Mouse (Mus musculus): ENCODE measurements around the gene Rab35. TPM values are rescaled to one million over a fixed set of nuclear protein-coding genes. Genes with fewer than 3 reads are reported as not detected.

Rab35 gene
- polyA plus RNA-seq, 1 experiment from 2014 or later: 24.9 TPM

- no peak overlapping the region for H3K4me3 ChIP-seq (replicated peaks; ENCODE audit: low read depth, low read length)
- 83% methylated on average over 7 of the region's 7 CpGs for WGBS
- no peak overlapping the region for H3K27ac ChIP-seq (replicated peaks; ENCODE audit: low read depth, low read length)
- no peak overlapping the region for H3K4me2 ChIP-seq (ENCODE audit: low read length)
- no peaks in the 10 kb centered on the region for H3K27me3 ChIP-seq (ENCODE audit: control insufficient read depth, insufficient read depth, low read length)
- no peak for ATAC-seq (ENCODE audit: low FRiP score, low TSS enrichment)
- no peaks in the 10 kb centered on the region for H3K4me1 ChIP-seq (ENCODE audit: control insufficient read depth, insufficient read depth, low read length)
- no peak overlapping the region for H3K9ac ChIP-seq (replicated peaks; ENCODE audit: low read length)
- DNase-seq: peak; percentile 18
- no peaks in the 10 kb centered on the region for H3K9me3 ChIP-seq (ENCODE audit: control insufficient read depth, low read length)
- peaks cover 100% of the 10 kb centered on the region for H3K36me3 ChIP-seq (ENCODE audit: control insufficient read depth, insufficient read depth, low read length)
Observed at GRCm38 (mm10) chr5:115614948-115615347, 16.8 kb upstream of the Rab35 start.

- Histone ChIP-seq H3K9ac (replicated peaks; ENCODE audit: low read length) (no peak overlapping the region), H3K4me2 (ENCODE audit: low read length) (no peak overlapping the region), H3K4me3 (replicated peaks; ENCODE audit: low read depth, low read length) (no peak overlapping the region), H3K27ac (replicated peaks; ENCODE audit: low read depth, low read length) (no peak overlapping the region), H3K4me1 (ENCODE audit: control insufficient read depth, insufficient read depth, low read length) (no peaks in the 10 kb centered on the region), H3K9me3 (ENCODE audit: control insufficient read depth, low read length) (no peaks in the 10 kb centered on the region), H3K27me3 (ENCODE audit: control insufficient read depth, insufficient read depth, low read length) (no peaks in the 10 kb centered on the region), H3K36me3 (ENCODE audit: control insufficient read depth, insufficient read depth, low read length) (peaks cover 78% of the 10 kb centered on the region)
- no peak for ATAC-seq (ENCODE audit: low FRiP score, low TSS enrichment)
- DNase-seq: no peak
- WGBS: 97% methylated on average over 15 of the region's 15 CpGs
Observed at GRCm38 (mm10) chr5:115619690-115620089, 12.0 kb upstream of the Rab35 start.

GRCm38 (mm10) chr5:115622686-115623085 lies 9.0 kb upstream of the Rab35 start:
- no peak overlapping the region for H3K27ac ChIP-seq (replicated peaks; ENCODE audit: low read depth, low read length)
- no peak for ATAC-seq (ENCODE audit: low FRiP score, low TSS enrichment)
- H3K9ac ChIP-seq (replicated peaks; ENCODE audit: low read length): no peak overlapping the region
- no peak for DNase-seq
- WGBS: 87% methylated on average over 7 of the region's 7 CpGs
- H3K4me3 ChIP-seq (replicated peaks; ENCODE audit: low read depth, low read length): no peak overlapping the region
- H3K27me3 ChIP-seq (ENCODE audit: control insufficient read depth, insufficient read depth, low read length): no peaks in the 10 kb centered on the region
- no peaks in the 10 kb centered on the region for H3K9me3 ChIP-seq (ENCODE audit: control insufficient read depth, low read length)
- H3K4me2 ChIP-seq (ENCODE audit: low read length): no peak overlapping the region
- H3K36me3 ChIP-seq (ENCODE audit: control insufficient read depth, insufficient read depth, low read length): peaks cover 48% of the 10 kb centered on the region
- no peaks in the 10 kb centered on the region for H3K4me1 ChIP-seq (ENCODE audit: control insufficient read depth, insufficient read depth, low read length)

GRCm38 (mm10) chr5:115623694-115624440 lies 7.8 kb upstream of the Rab35 start:
- no peaks in the 10 kb centered on the region for H3K4me1 ChIP-seq (ENCODE audit: control insufficient read depth, insufficient read depth, low read length)
- H3K36me3 ChIP-seq (ENCODE audit: control insufficient read depth, insufficient read depth, low read length): peaks cover 36% of the 10 kb centered on the region
- no peaks in the 10 kb centered on the region for H3K9me3 ChIP-seq (ENCODE audit: control insufficient read depth, low read length)
- H3K4me2 ChIP-seq (ENCODE audit: low read length): no peak overlapping the region
- H3K27me3 ChIP-seq (ENCODE audit: control insufficient read depth, insufficient read depth, low read length): no peaks in the 10 kb centered on the region
- DNase-seq (no peak), ATAC-seq (ENCODE audit: low FRiP score, low TSS enrichment) (no peak)
- WGBS: 80% methylated on average over 9 of the region's 9 CpGs
- H3K4me3 ChIP-seq (replicated peaks; ENCODE audit: low read depth, low read length): no peak overlapping the region
- no peak overlapping the region for H3K9ac ChIP-seq (replicated peaks; ENCODE audit: low read length)
- H3K27ac ChIP-seq (replicated peaks; ENCODE audit: low read depth, low read length): no peak overlapping the region

GRCm38 (mm10) chr5:115626237-115626886 lies 5.3 kb upstream of the Rab35 start:
- H3K27me3 ChIP-seq (ENCODE audit: control insufficient read depth, insufficient read depth, low read length): no peaks in the 10 kb centered on the region
- no peak overlapping the region for H3K4me2 ChIP-seq (ENCODE audit: low read length)
- no peaks in the 10 kb centered on the region for H3K9me3 ChIP-seq (ENCODE audit: control insufficient read depth, low read length)
- peaks cover 12% of the 10 kb centered on the region for H3K36me3 ChIP-seq (ENCODE audit: control insufficient read depth, insufficient read depth, low read length)
- ATAC-seq (ENCODE audit: low FRiP score, low TSS enrichment): no peak
- H3K4me1 ChIP-seq (ENCODE audit: control insufficient read depth, insufficient read depth, low read length): no peaks in the 10 kb centered on the region
- DNase-seq: no peak
- 87% methylated on average over 10 of the region's 10 CpGs for WGBS
- no peak overlapping the region for H3K27ac ChIP-seq (replicated peaks; ENCODE audit: low read depth, low read length)
- no peak overlapping the region for H3K9ac ChIP-seq (replicated peaks; ENCODE audit: low read length)
- no peak overlapping the region for H3K4me3 ChIP-seq (replicated peaks; ENCODE audit: low read depth, low read length)

GRCm38 (mm10) chr5:115628083-115628482 lies 3.6 kb upstream of the Rab35 start:
- no peak overlapping the region for H3K27ac ChIP-seq (replicated peaks; ENCODE audit: low read depth, low read length)
- H3K27me3 ChIP-seq (ENCODE audit: control insufficient read depth, insufficient read depth, low read length): no peaks in the 10 kb centered on the region
- H3K9ac ChIP-seq (replicated peaks; ENCODE audit: low read length): no peak overlapping the region
- DNase-seq: no peak
- H3K36me3 ChIP-seq (ENCODE audit: control insufficient read depth, insufficient read depth, low read length): peaks cover 1% of the 10 kb centered on the region; the same call in 1 of the 2 replicates
- no peak overlapping the region for H3K4me3 ChIP-seq (replicated peaks; ENCODE audit: low read depth, low read length)
- no peaks in the 10 kb centered on the region for H3K9me3 ChIP-seq (ENCODE audit: control insufficient read depth, low read length)
- ATAC-seq (ENCODE audit: low FRiP score, low TSS enrichment): no peak
- peaks cover 8% of the 10 kb centered on the region for H3K4me1 ChIP-seq (ENCODE audit: control insufficient read depth, insufficient read depth, low read length)
- 78% methylated on average over 8 of the region's 8 CpGs for WGBS
- no peak overlapping the region for H3K4me2 ChIP-seq (ENCODE audit: low read length)

- 92% methylated on average over 4 of the region's 4 CpGs for WGBS
- Histone ChIP-seq H3K27me3 (ENCODE audit: control insufficient read depth, insufficient read depth, low read length) (no peaks in the 10 kb centered on the region), H3K36me3 (ENCODE audit: control insufficient read depth, insufficient read depth, low read length) (no peaks in the 10 kb centered on the region), H3K27ac (replicated peaks; ENCODE audit: low read depth, low read length) (no peak overlapping the region), H3K4me2 (ENCODE audit: low read length) (no peak overlapping the region), H3K4me3 (replicated peaks; ENCODE audit: low read depth, low read length) (no peak overlapping the region), H3K9ac (replicated peaks; ENCODE audit: low read length) (no peak overlapping the region), H3K4me1 (ENCODE audit: control insufficient read depth, insufficient read depth, low read length) (peaks cover 14% of the 10 kb centered on the region), H3K9me3 (ENCODE audit: control insufficient read depth, low read length) (no peaks in the 10 kb centered on the region)
- ATAC-seq (ENCODE audit: low FRiP score, low TSS enrichment) (no peak), DNase-seq (no peak)
Observed at GRCm38 (mm10) chr5:115629672-115630071, 2.0 kb upstream of the Rab35 start.

GRCm38 (mm10) chr5:115630291-115630690 lies 1.4 kb upstream of the Rab35 start:
- Histone ChIP-seq H3K9me3 (ENCODE audit: control insufficient read depth, low read length) (no peaks in the 10 kb centered on the region), H3K9ac (replicated peaks; ENCODE audit: low read length) (no peak overlapping the region), H3K4me1 (ENCODE audit: control insufficient read depth, insufficient read depth, low read length) (peaks cover 14% of the 10 kb centered on the region), H3K4me3 (replicated peaks; ENCODE audit: low read depth, low read length) (no peak overlapping the region), H3K36me3 (ENCODE audit: control insufficient read depth, insufficient read depth, low read length) (no peaks in the 10 kb centered on the region), H3K4me2 (ENCODE audit: low read length) (no peak overlapping the region), H3K27me3 (ENCODE audit: control insufficient read depth, insufficient read depth, low read length) (no peaks in the 10 kb centered on the region), H3K27ac (replicated peaks; ENCODE audit: low read depth, low read length) (no peak overlapping the region)
- DNase-seq (no peak), ATAC-seq (ENCODE audit: low FRiP score, low TSS enrichment) (no peak)
- WGBS: 39% methylated on average over 5 of the region's 5 CpGs

GRCm38 (mm10) chr5:115632358-115632714 lies 628 bp downstream of the Rab35 start:
- DNase-seq: peak; percentile 63
- Histone ChIP-seq H3K4me1 (ENCODE audit: control insufficient read depth, insufficient read depth, low read length) (peaks cover 17% of the 10 kb centered on the region), H3K4me3 (replicated peaks; ENCODE audit: low read depth, low read length) (peak overlapping the region; percentile 80), H3K27me3 (ENCODE audit: control insufficient read depth, insufficient read depth, low read length) (no peaks in the 10 kb centered on the region), H3K9me3 (ENCODE audit: control insufficient read depth, low read length) (no peaks in the 10 kb centered on the region), H3K36me3 (ENCODE audit: control insufficient read depth, insufficient read depth, low read length) (no peaks in the 10 kb centered on the region), H3K27ac (replicated peaks; ENCODE audit: low read depth, low read length) (peak overlapping the region; percentile 90), H3K9ac (replicated peaks; ENCODE audit: low read length) (peak overlapping the region; percentile 90), H3K4me2 (ENCODE audit: low read length) (peak overlapping the region; percentile 75)
- peak; percentile 22; the same call in 1 of the 2 replicates for ATAC-seq (ENCODE audit: low FRiP score, low TSS enrichment)
- WGBS: 2% methylated on average over 30 of the region's 30 CpGs
